Mouse (Mus musculus): Measurements from ENCODE around the gene Cdc42se2. TPM values are rescaled to one million over a fixed set of nuclear protein-coding genes. Genes with fewer than 3 reads are reported as not detected.

Gene Cdc42se2
- total and polyA plus RNA-seq, 2 experiments from 2014 or later = 139 to 144 TPM

DNA sequence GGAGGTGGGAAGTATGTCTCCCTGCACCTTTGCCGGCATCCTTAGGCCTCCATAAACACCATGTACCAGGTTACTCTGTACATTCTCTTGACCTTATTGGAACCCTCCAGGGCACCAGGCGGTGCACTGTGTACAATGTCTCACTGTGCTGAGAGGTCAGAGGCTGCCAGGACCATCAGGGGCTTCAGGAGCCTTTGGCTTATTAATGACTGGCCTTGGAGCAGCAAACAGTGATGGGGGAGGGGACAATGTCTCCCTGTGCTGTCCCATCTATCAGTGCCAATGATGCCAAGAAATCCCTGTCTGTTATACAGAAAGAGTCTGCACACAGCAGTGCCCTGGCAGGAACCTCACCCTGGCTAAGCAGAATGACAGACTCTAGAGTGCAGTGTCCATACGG lies 69.6 kb downstream of the Cdc42se2 start:
- Histone ChIP-seq H3K4me1 (ENCODE audit: insufficient read depth, low read length) (0 out of 2 replicates have a peak, but pooled peaks cover 5% of the 10 kb centered on the region), H3K36me3 (ENCODE audit: insufficient read depth, low read length) (peaks cover 24% of the 10 kb centered on the region; the same call in 1 of the 2 replicates), H3K4me2 (ENCODE audit: low read depth, low read length) (no peak overlapping the region), H3K27me3 (ENCODE audit: insufficient read depth, low read length) (no peaks in the 10 kb centered on the region), H3K9ac (replicated peaks; ENCODE audit: low read length) (no peak overlapping the region), H3K27ac (peak overlapping the region; percentile 23; the same call in 1 of the 2 replicates), H3K9me3 (ENCODE audit: low read length) (no peaks in the 10 kb centered on the region), H3K4me3 (ENCODE audit: low read length) (no peak overlapping the region)
- 56% methylated on average over 3 of the region's 3 CpGs for WGBS
- TF ChIP-seq CTCF (IDR thresholded peaks at IDR 0.05; ENCODE audit: low read depth) = no peak
- DNase-seq (ENCODE audit: low spot score) (peak; percentile 32), ATAC-seq (no peak)

GRCm38 (mm10) chr11:54712849-54713248 lies 74.6 kb downstream of the Cdc42se2 start:
- Histone ChIP-seq H3K9me3 (ENCODE audit: low read length) (no peaks in the 10 kb centered on the region), H3K36me3 (ENCODE audit: insufficient read depth, low read length) (peaks cover 12% of the 10 kb centered on the region; the same call in 1 of the 2 replicates), H3K4me1 (ENCODE audit: insufficient read depth, low read length) (0 out of 2 replicates have a peak, but pooled peaks cover 2% of the 10 kb centered on the region), H3K27me3 (ENCODE audit: insufficient read depth, low read length) (no peaks in the 10 kb centered on the region), H3K4me2 (ENCODE audit: low read depth, low read length) (no peak overlapping the region), H3K9ac (replicated peaks; ENCODE audit: low read length) (no peak overlapping the region), H3K4me3 (ENCODE audit: low read length) (no peak overlapping the region), H3K27ac (no peak overlapping the region)
- no peak for TF ChIP-seq CTCF (IDR thresholded peaks at IDR 0.05; ENCODE audit: low read depth)
- ATAC-seq = no peak
- 81% methylated on average over 2 of the region's 2 CpGs for WGBS
- no peak for DNase-seq (ENCODE audit: low spot score)

- Histone ChIP-seq H3K9ac (replicated peaks; ENCODE audit: low read length) (no peak overlapping the region), H3K4me1 (ENCODE audit: insufficient read depth, low read length) (no peaks in the 10 kb centered on the region), H3K4me3 (ENCODE audit: low read length) (no peak overlapping the region), H3K9me3 (ENCODE audit: low read length) (no peaks in the 10 kb centered on the region), H3K27ac (no peak overlapping the region), H3K27me3 (ENCODE audit: insufficient read depth, low read length) (no peaks in the 10 kb centered on the region), H3K4me2 (ENCODE audit: low read depth, low read length) (no peak overlapping the region), H3K36me3 (ENCODE audit: insufficient read depth, low read length) (peaks cover 3% of the 10 kb centered on the region; the same call in 1 of the 2 replicates)
- no peak for DNase-seq (ENCODE audit: low spot score)
- 88% methylated on average over 4 of the region's 4 CpGs for WGBS
- ATAC-seq = no peak
- TF ChIP-seq CTCF (IDR thresholded peaks at IDR 0.05; ENCODE audit: low read depth) = no peak
These were observed 76.8 kb downstream of the Cdc42se2 start for GRCm38 (mm10) chr11:54710512-54711293.

DNA sequence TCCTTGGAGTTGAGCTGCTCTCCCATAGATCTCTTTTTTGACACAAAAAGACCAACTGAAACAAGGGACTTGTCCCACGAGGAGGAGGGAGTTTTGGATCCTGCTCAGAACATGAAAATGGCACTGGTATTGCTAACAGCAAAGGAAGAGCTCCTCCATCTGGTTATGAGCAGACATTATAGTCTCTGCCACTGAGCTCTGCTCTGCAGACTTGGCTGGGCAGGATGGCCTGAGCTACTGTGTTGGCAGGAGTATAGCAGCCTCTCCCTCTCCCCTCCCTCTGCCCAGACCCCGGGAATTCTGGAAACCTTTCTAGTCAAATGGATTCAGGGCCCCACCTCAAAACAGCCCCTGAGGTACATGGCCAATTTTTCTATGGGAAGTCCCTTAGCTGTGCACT lies 77.8 kb downstream of the Cdc42se2 start:
- DNase-seq (ENCODE audit: low spot score) (no peak), ATAC-seq (no peak)
- 43% methylated on average over 2 of the region's 2 CpGs for WGBS
- no peaks in the 10 kb centered on the region for H3K4me1 ChIP-seq (ENCODE audit: insufficient read depth, low read length)
- H3K4me3 ChIP-seq (ENCODE audit: low read length) = no peak overlapping the region
- peak; percentile 15; the same call in 1 of the 2 replicates for TF ChIP-seq CTCF (IDR thresholded peaks at IDR 0.05; ENCODE audit: low read depth)
- no peak overlapping the region for H3K27ac ChIP-seq
- no peaks in the 10 kb centered on the region for H3K9me3 ChIP-seq (ENCODE audit: low read length)
- H3K27me3 ChIP-seq (ENCODE audit: insufficient read depth, low read length) = no peaks in the 10 kb centered on the region
- no peak overlapping the region for H3K9ac ChIP-seq (replicated peaks; ENCODE audit: low read length)
- H3K4me2 ChIP-seq (ENCODE audit: low read depth, low read length) = no peak overlapping the region
- H3K36me3 ChIP-seq (ENCODE audit: insufficient read depth, low read length) = no peaks in the 10 kb centered on the region

DNA sequence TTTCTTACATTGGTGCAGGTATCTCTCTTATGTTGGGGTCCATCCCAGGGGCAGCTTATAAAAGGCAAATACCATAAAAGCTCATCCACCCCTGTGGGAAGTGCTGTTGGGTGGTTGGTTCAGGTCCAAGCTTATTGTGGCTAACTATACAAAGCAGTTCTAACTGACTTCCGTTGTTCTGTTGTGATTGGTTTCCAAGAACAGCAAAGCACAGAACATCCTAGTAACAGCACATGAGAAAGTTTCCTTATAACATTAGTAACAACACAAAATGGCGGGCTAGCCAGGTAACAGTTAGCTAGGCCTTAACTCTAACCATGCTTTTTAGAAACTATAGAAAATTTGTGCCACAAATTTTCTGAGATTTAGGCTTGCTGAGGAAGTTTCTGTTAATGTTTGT lies 79.3 kb downstream of the Cdc42se2 start:
- DNase-seq (ENCODE audit: low spot score) (no peak), ATAC-seq (no peak)
- WGBS = 86% methylated on average over 2 of the region's 2 CpGs
- TF ChIP-seq CTCF (IDR thresholded peaks at IDR 0.05; ENCODE audit: low read depth) = no peak
- Histone ChIP-seq H3K27me3 (ENCODE audit: insufficient read depth, low read length) (no peaks in the 10 kb centered on the region), H3K36me3 (ENCODE audit: insufficient read depth, low read length) (no peaks in the 10 kb centered on the region), H3K4me2 (ENCODE audit: low read depth, low read length) (no peak overlapping the region), H3K27ac (no peak overlapping the region), H3K9ac (replicated peaks; ENCODE audit: low read length) (no peak overlapping the region), H3K4me3 (ENCODE audit: low read length) (no peak overlapping the region), H3K4me1 (ENCODE audit: insufficient read depth, low read length) (no peaks in the 10 kb centered on the region), H3K9me3 (ENCODE audit: low read length) (no peaks in the 10 kb centered on the region)

DNA sequence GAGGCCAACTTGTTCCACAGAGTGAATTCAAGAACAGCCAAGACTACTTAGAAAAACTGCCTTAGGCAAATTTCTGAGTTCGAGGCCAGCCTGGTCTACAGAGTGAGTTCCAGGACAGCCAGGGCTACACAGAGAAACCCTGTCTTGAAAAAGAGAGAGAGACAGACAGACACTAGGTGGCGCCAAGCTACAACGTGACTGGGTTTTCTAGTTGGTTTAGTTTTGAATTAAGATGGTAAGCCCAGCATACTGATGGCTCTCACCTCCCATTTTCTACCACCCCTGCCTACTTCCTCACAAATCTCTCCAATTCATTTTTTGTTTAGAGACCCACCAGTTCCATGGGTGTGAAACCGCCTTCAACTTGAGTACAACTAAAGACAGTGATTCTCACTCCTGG lies 84.2 kb downstream of the Cdc42se2 start:
- Histone ChIP-seq H3K27ac (no peak overlapping the region), H3K27me3 (ENCODE audit: insufficient read depth, low read length) (no peaks in the 10 kb centered on the region), H3K4me1 (ENCODE audit: insufficient read depth, low read length) (no peaks in the 10 kb centered on the region), H3K9ac (replicated peaks; ENCODE audit: low read length) (no peak overlapping the region), H3K9me3 (ENCODE audit: low read length) (no peaks in the 10 kb centered on the region), H3K36me3 (ENCODE audit: insufficient read depth, low read length) (no peaks in the 10 kb centered on the region; the same call in 1 of the 2 replicates), H3K4me2 (ENCODE audit: low read depth, low read length) (no peak overlapping the region), H3K4me3 (ENCODE audit: low read length) (no peak overlapping the region)
- ATAC-seq (0 out of 2 replicates have a peak, but pooled peaks have one; percentile 15), DNase-seq (ENCODE audit: low spot score) (peak; percentile 80)
- TF ChIP-seq CTCF (IDR thresholded peaks at IDR 0.05; ENCODE audit: low read depth) = peak; percentile 76
- WGBS = 30% methylated on average over 4 of the region's 4 CpGs

DNA sequence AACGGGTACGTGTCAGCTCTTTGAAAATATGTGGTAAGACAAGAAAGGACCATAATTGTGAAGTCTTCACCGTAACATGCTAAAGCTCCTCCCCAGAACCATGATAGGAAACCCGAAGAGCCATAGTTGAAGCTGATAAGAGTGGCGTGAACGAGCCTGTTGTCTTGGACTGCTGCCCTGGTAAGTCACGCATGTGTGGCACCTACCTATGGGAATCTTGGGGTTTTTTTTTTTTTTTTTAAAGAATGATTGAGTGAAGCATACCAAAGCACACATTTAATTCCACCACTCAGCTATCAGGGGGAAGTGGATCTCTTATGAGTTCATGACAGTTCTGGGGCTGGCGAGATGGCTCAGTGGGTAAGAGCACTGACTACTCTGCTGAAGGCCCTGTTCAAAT lies 85.6 kb downstream of the Cdc42se2 start:
- TF ChIP-seq CTCF (IDR thresholded peaks at IDR 0.05; ENCODE audit: low read depth) = no peak
- no peak overlapping the region for H3K4me2 ChIP-seq (ENCODE audit: low read depth, low read length)
- ATAC-seq (no peak), DNase-seq (ENCODE audit: low spot score) (no peak)
- H3K4me1 ChIP-seq (ENCODE audit: insufficient read depth, low read length) = no peaks in the 10 kb centered on the region
- H3K4me3 ChIP-seq (ENCODE audit: low read length) = no peak overlapping the region
- peaks cover 4% of the 10 kb centered on the region; the same call in 1 of the 2 replicates for H3K36me3 ChIP-seq (ENCODE audit: insufficient read depth, low read length)
- no peak overlapping the region for H3K27ac ChIP-seq
- H3K9me3 ChIP-seq (ENCODE audit: low read length) = no peaks in the 10 kb centered on the region
- 89% methylated on average over 8 of the region's 8 CpGs for WGBS
- no peaks in the 10 kb centered on the region for H3K27me3 ChIP-seq (ENCODE audit: insufficient read depth, low read length)
- H3K9ac ChIP-seq (replicated peaks; ENCODE audit: low read length) = no peak overlapping the region

Measured in hindbrain, postnatal 0 days (tissue).